Mouse (Mus musculus) MEL (cell line): ENCODE results near the gene Rbms2.

Experiments used
- CTCF ChIP-seq, 3 experiments: IDR thresholded peaks in 2 of 3; conservative IDR thresholded peaks in 1 of 3; 2 replicates each; pipeline ENCODE4 v1.5.1; 2011 to 2012; ENCODE audit warnings: low read length in 3 of 3, low read depth in 2 of 3, mild to moderate bottlenecking in 2 of 3, improper control_type of control experiment in 1 of 3, inconsistent platforms in 1 of 3, mixed read lengths in 1 of 3, moderate library complexity in 1 of 3; ENCODE audit not compliant: control insufficient read depth in 1 of 3, insufficient read depth in 1 of 3, poor library complexity in 1 of 3, severe bottlenecking in 1 of 3
- E2F4 ChIP-seq: IDR thresholded peaks from 2 replicates; pipeline ENCODE4 v1.6.1; 2011; ENCODE audit warnings: low read depth, low read length, improper control_type of control experiment, borderline replicate concordance
- GATA1 ChIP-seq: IDR thresholded peaks from 2 replicates; pipeline ENCODE4 v1.6.1; 2011; ENCODE audit warnings: low read depth, low read length, improper control_type of control experiment
- JUND ChIP-seq: IDR thresholded peaks from 2 replicates; pipeline ENCODE4 v1.6.1; 2011; ENCODE audit warnings: low read depth, mild to moderate bottlenecking, improper control_type of control experiment, low read length
- MAX ChIP-seq: IDR thresholded peaks from 2 replicates; pipeline ENCODE4 v1.6.1; 2011; ENCODE audit warnings: low read length, improper control_type of control experiment
- MYC ChIP-seq: IDR thresholded peaks from 2 replicates; pipeline ENCODE4 v1.6.1; 2011; ENCODE audit warnings: low read depth, mild to moderate bottlenecking, low read length, improper control_type of control experiment, moderate library complexity
- POLR2A ChIP-seq, 2 experiments: IDR thresholded peaks; 2 replicates each; pipeline ENCODE4 v1.6.1; 2011 to 2012; ENCODE audit warnings: low read length in 2 of 2, mild to moderate bottlenecking in 2 of 2, control low read depth in 1 of 2, improper control_type of control experiment in 1 of 2, low read depth in 1 of 2, moderate library complexity in 1 of 2; ENCODE audit not compliant: control insufficient read depth in 1 of 2, insufficient read depth in 1 of 2, poor library complexity in 1 of 2

- TF ChIP-seq JUND = no peak
- TF ChIP-seq MAX = peak; percentile 42; the same call in 1 of the 2 replicates
- TF ChIP-seq CTCF (IDR thresholded peaks at IDR 0.05 in 2 of 3, conservative IDR thresholded peaks at IDR 0.05 in 1 of 3; ENCODE audit: control insufficient read depth in 1 of 3, insufficient read depth in 1 of 3, low read depth in 2 of 3, low read length in 3 of 3, poor library complexity in 1 of 3, severe bottlenecking in 1 of 3) = no peak
- TF ChIP-seq E2F4 = no peak
- TF ChIP-seq MYC = 0 out of 2 replicates have a peak, but pooled peaks have one; percentile 66
- TF ChIP-seq GATA1 = 0 out of 2 replicates have a peak, but pooled peaks have one; percentile 19
- TF ChIP-seq POLR2A (IDR thresholded peaks at IDR 0.05; ENCODE audit: control insufficient read depth in 1 of 2, insufficient read depth in 1 of 2, low read depth in 1 of 2, low read length in 2 of 2, poor library complexity in 1 of 2) = no peak
Observed at GRCm38 (mm10) chr10:128095003-128095636, 85.0 kb downstream of the Rbms2 start.
